Mouse (Mus musculus) forebrain, embryonic 13.5 days (tissue): ENCODE measurements around the gene Map3k6. TPM values are rescaled to one million over a fixed set of nuclear protein-coding genes. Genes with fewer than 3 reads are reported as not detected.

Experiments
- ATAC-seq: fragments of 200-750 bp; cut with Nextera tagmentation; 2 replicates; pipeline ENCODE4 v1.8.0; 2017
- H3K27ac ChIP-seq: fragments of 300-500 bp; sonication (generic); 2 replicates; pipeline ENCODE4 v1.5.1; 2015; ENCODE audit warnings: inconsistent platforms, mild to moderate bottlenecking, moderate library complexity
- H3K27me3 ChIP-seq: fragments of 300-500 bp; sonication (generic); 2 replicates; pipeline ENCODE4 v1.6.1; 2015; ENCODE audit warnings: mild to moderate bottlenecking, inconsistent platforms
- H3K36me3 ChIP-seq: fragments of 300-500 bp; sonication (generic); 2 replicates; pipeline ENCODE4 v1.6.1; 2015; ENCODE audit warnings: mild to moderate bottlenecking, inconsistent platforms; ENCODE audit not compliant: poor library complexity, severe bottlenecking
- H3K4me1 ChIP-seq: fragments of 300-500 bp; sonication (generic); 2 replicates; pipeline ENCODE4 v1.6.1; 2015; ENCODE audit warnings: inconsistent platforms
- H3K4me2 ChIP-seq: fragments of 300-500 bp; sonication (generic); 2 replicates; pipeline ENCODE4 v1.6.1; 2015; ENCODE audit warnings: inconsistent platforms, mild to moderate bottlenecking, moderate library complexity
- H3K4me3 ChIP-seq: fragments of 300-500 bp; sonication (generic); 2 replicates; pipeline ENCODE4 v1.5.1; 2015; ENCODE audit warnings: mild to moderate bottlenecking, inconsistent platforms
- H3K9ac ChIP-seq: fragments of 300-500 bp; sonication (generic); 2 replicates; pipeline ENCODE4 v1.6.1; 2015; ENCODE audit warnings: mild to moderate bottlenecking, inconsistent platforms
- H3K9me3 ChIP-seq: fragments of 300-500 bp; sonication (generic); replicated peaks from 2 replicates; pipeline ENCODE4 v1.6.1; 2016; ENCODE audit warnings: inconsistent platforms
- WGBS: fragments of 180-500 bp; shearing (Covaris S2); methylation state at CpG from one replicate; pipeline ENCODE4 v1.1.7; 2015; 5-methylcytosine and 5-hydroxymethylcytosine counted together
- polyA plus RNA-seq: library from polyadenylated mRNA; unstranded; fragments of >200 nt; fragmentation: Nextera tagmentation; extraction: Ambion mirVana; gene quantifications from 2 replicates; pipeline ENCODE4 v1.2.1, GENCODE M21; 2015

Map3k6 gene
- polyA plus RNA-seq, 1 experiment from 2014 or later: 1.0 TPM

- no peak for ATAC-seq
- Histone ChIP-seq H3K27ac (no peak overlapping the region), H3K9me3 (no peaks in the 10 kb centered on the region), H3K27me3 (peaks cover 36% of the 10 kb centered on the region), H3K9ac (no peak overlapping the region), H3K4me1 (peaks cover 5% of the 10 kb centered on the region; the same call in 1 of the 2 replicates), H3K4me3 (no peak overlapping the region), H3K36me3 (no peaks in the 10 kb centered on the region), H3K4me2 (no peak overlapping the region)
- WGBS: 79% methylated on average over 12 of the region's 12 CpGs
Measured at GRCm38 (mm10) chr4:133257798-133258408, 17.3 kb downstream of the Map3k6 start.

DNA sequence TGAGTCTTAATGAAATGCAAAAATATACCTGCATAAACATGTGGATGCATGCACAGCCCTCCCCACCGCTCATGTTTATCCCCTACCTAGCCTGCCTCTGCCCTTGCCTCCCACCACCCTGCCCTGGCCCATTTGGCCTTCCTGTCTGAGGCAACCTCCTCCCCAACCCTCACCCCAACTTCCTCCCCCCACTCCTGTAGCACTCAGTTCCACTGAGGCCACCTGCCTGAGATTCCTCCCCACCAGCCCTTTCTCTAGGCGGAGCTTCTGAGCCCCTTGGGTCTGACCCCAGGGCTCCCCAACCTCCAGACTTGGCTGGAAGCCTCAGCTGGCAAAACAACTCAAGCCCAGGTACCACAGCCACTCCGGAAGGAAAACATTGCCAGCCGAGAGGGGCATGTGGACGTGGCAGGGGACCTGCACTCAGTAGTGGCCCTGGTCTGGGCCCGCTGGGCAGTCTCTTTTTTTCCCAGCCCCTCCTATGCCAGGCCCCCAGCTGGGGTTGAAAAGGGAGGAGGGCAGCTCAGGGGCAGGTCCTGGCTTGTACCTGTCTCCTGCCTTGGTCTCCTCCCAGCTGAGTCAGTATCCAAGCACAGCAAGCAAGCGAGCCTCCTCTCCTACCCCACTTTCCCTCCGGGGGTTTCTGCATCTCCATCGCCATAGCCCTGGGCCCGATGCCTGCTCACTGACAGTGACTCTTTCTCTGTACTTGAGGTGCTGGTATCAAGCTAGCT is 21.2 kb downstream of the Map3k6 start:
- peaks cover 36% of the 10 kb centered on the region for H3K36me3 ChIP-seq
- H3K4me1 ChIP-seq: peaks cover 2% of the 10 kb centered on the region; the same call in 1 of the 2 replicates
- no peak for ATAC-seq
- peaks cover 7% of the 10 kb centered on the region for H3K27me3 ChIP-seq
- no peak overlapping the region for H3K27ac ChIP-seq
- whole genome bisulfite sequencing: 53% methylated on average over 10 of the region's 10 CpGs
- 0 out of 2 replicates have a peak, but pooled peaks cover 4% of the 10 kb centered on the region for H3K9me3 ChIP-seq
- no peak overlapping the region for H3K4me3 ChIP-seq
- H3K4me2 ChIP-seq: no peak overlapping the region
- H3K9ac ChIP-seq: no peak overlapping the region

DNA sequence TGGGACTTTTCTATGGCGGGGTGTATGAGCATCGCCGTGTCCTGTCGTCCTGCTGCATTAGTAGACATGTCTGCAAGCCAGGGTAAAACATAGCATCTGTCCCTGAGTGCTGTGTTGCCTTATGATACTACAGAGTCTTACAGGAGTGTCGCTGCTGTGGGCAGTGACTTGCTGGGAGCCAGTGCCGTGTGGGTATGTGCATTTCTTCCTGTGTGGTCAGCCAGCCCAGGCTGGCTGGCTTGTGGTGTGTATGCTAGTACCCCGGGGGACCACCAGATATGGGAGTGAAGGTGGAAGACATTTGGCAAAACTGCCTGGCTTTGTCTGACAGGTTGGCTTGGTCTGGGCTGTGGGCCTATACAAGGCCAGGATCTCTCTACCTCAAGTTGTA is 21.8 kb downstream of the Map3k6 start:
- WGBS: 71% methylated on average over 7 of the region's 7 CpGs
- Histone ChIP-seq H3K9me3 (0 out of 2 replicates have a peak, but pooled peaks cover 4% of the 10 kb centered on the region), H3K4me3 (no peak overlapping the region), H3K9ac (no peak overlapping the region), H3K4me1 (no peaks in the 10 kb centered on the region), H3K27ac (no peak overlapping the region), H3K4me2 (no peak overlapping the region), H3K27me3 (peaks cover 2% of the 10 kb centered on the region; the same call in 1 of the 2 replicates), H3K36me3 (peaks cover 42% of the 10 kb centered on the region)
- no peak for ATAC-seq

- Histone ChIP-seq H3K9ac (no peak within 1 kb of the TSS), H3K27ac (no peak within 1 kb of the TSS), H3K4me2 (no peak within 1 kb of the TSS), H3K4me1 (no peaks in the 10 kb centered on the region), H3K36me3 (peaks cover 47% of the 10 kb centered on the region), H3K9me3 (0 out of 2 replicates have a peak, but pooled peaks cover 4% of the 10 kb centered on the region), H3K4me3 (no peak within 1 kb of the TSS), H3K27me3 (no peaks in the 10 kb centered on the region)
- 49% methylated on average over 7 of the region's 7 CpGs for WGBS
- ATAC-seq: no peak
Measured at GRCm38 (mm10) chr4:133262882-133263281, 22.3 kb downstream of the Map3k6 start, which contains the start of gene Sytl1. Gene Sytl1 (minus strand): TSS chr4:133263113.

GRCm38 (mm10) chr4:133263756-133264155 is 23.1 kb downstream of the Map3k6 start:
- H3K4me1 ChIP-seq: no peaks in the 10 kb centered on the region
- H3K4me2 ChIP-seq: no peak overlapping the region
- no peaks in the 10 kb centered on the region for H3K27me3 ChIP-seq
- peaks cover 55% of the 10 kb centered on the region for H3K36me3 ChIP-seq
- no peak overlapping the region for H3K27ac ChIP-seq
- ATAC-seq: no peak
- H3K9me3 ChIP-seq: 0 out of 2 replicates have a peak, but pooled peaks cover 4% of the 10 kb centered on the region
- H3K9ac ChIP-seq: no peak overlapping the region
- WGBS: 91% methylated on average over 5 of the region's 5 CpGs
- H3K4me3 ChIP-seq: no peak overlapping the region

DNA sequence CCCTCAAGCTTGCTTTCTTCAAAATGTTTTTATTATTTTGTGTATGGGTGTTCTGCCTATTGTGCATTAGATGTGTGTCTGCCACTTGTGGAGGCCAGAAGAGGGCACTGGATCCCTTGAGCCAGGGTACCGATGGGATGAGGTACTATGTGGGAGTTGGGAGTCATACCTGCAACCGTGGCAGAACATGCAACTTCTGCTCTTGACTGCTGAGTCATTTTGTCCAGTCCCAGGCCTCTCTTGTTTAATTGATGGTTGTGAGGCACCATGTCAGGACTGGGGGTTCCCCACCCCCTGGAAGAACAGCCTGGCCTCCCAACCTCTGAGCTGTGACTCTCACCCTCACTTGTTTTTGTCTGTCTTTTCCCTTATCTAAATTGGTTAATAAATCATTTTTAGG is 23.9 kb downstream of the Map3k6 start:
- 95% methylated on average over 2 of the region's 2 CpGs for WGBS
- no peak overlapping the region for H3K4me2 ChIP-seq

DNA sequence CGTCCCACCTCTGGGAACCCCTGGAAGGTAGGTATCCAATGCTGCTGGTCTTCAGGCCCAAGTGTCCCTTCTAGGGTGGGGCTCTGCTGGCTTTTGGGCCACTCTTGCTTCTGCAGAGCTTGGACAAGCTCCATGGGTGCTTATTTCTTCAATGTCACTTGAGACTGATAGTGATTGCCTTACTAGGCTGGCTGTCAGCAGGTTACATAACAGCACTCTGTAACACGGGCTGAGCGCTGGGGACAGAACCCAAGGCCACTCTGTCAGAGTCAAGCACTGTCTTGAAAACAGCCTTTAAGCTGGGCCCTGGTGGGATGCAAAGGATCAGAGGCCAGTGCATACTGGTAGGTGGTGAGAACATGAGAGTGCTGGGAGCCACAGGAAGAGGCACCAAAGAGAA is 24.7 kb downstream of the Map3k6 start:
- 0 out of 2 replicates have a peak, but pooled peaks cover 4% of the 10 kb centered on the region for H3K9me3 ChIP-seq
- H3K4me3 ChIP-seq: no peak overlapping the region
- peaks cover 70% of the 10 kb centered on the region for H3K36me3 ChIP-seq
- H3K4me2 ChIP-seq: no peak overlapping the region
- WGBS: 93% methylated on average over 3 of the region's 3 CpGs
- no peak for ATAC-seq
- H3K27ac ChIP-seq: no peak overlapping the region
- H3K27me3 ChIP-seq: no peaks in the 10 kb centered on the region
- H3K9ac ChIP-seq: no peak overlapping the region
- H3K4me1 ChIP-seq: no peaks in the 10 kb centered on the region

More for the DNA sequence above, 23.9 kb downstream of the Map3k6 start:
- Histone ChIP-seq H3K4me1 (no peaks in the 10 kb centered on the region), H3K4me3 (no peak overlapping the region), H3K36me3 (peaks cover 64% of the 10 kb centered on the region), H3K27me3 (no peaks in the 10 kb centered on the region), H3K27ac (no peak overlapping the region), H3K9ac (no peak overlapping the region), H3K9me3 (0 out of 2 replicates have a peak, but pooled peaks cover 4% of the 10 kb centered on the region)
- no peak for ATAC-seq

GRCm38 (mm10) chr4:133265759-133266158 is 25.1 kb downstream of the Map3k6 start:
- no peaks in the 10 kb centered on the region for H3K27me3 ChIP-seq
- no peak overlapping the region for H3K4me3 ChIP-seq
- H3K36me3 ChIP-seq: peaks cover 74% of the 10 kb centered on the region
- H3K4me2 ChIP-seq: no peak overlapping the region
- no peaks in the 10 kb centered on the region for H3K4me1 ChIP-seq
- no peak for ATAC-seq
- H3K27ac ChIP-seq: no peak overlapping the region
- 0 out of 2 replicates have a peak, but pooled peaks cover 4% of the 10 kb centered on the region for H3K9me3 ChIP-seq
- H3K9ac ChIP-seq: no peak overlapping the region
- WGBS: 99% methylated on average over 4 of the region's 4 CpGs

- 93% methylated on average over 12 of the region's 12 CpGs for WGBS
- Histone ChIP-seq H3K9me3 (0 out of 2 replicates have a peak, but pooled peaks cover 4% of the 10 kb centered on the region), H3K4me2 (no peak overlapping the region), H3K27me3 (no peaks in the 10 kb centered on the region), H3K36me3 (peaks cover 77% of the 10 kb centered on the region), H3K4me1 (no peaks in the 10 kb centered on the region), H3K9ac (no peak overlapping the region), H3K4me3 (no peak overlapping the region), H3K27ac (no peak overlapping the region)
- ATAC-seq: no peak
Measured at GRCm38 (mm10) chr4:133266248-133266880, 25.7 kb downstream of the Map3k6 start.

DNA sequence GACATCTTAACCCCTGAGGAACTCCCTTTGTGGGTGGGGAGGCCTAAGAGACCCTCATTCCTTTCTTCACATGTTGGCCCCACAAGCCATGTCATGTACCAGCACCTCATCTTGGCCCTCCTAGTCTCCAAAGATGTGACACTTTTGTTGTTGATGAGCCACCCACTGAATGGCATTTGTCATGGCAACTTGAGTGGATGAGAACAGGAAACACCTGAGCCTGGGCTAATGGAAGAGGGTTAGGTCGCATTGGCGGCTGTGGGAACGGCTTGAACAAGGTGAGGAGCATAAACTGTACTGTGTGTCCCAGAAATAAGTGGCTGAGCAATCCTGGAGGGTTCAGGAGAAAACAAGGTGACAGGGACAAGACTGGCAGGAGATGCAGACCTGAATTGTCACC is 28.3 kb downstream of the Map3k6 start:
- Histone ChIP-seq H3K36me3 (peaks cover 70% of the 10 kb centered on the region), H3K4me2 (no peak overlapping the region), H3K27ac (no peak overlapping the region), H3K9ac (no peak overlapping the region), H3K27me3 (no peaks in the 10 kb centered on the region), H3K4me3 (no peak overlapping the region), H3K4me1 (no peaks in the 10 kb centered on the region), H3K9me3 (0 out of 2 replicates have a peak, but pooled peaks cover 4% of the 10 kb centered on the region)
- no peak for ATAC-seq
- 99% methylated on average over 3 of the region's 3 CpGs for WGBS

DNA sequence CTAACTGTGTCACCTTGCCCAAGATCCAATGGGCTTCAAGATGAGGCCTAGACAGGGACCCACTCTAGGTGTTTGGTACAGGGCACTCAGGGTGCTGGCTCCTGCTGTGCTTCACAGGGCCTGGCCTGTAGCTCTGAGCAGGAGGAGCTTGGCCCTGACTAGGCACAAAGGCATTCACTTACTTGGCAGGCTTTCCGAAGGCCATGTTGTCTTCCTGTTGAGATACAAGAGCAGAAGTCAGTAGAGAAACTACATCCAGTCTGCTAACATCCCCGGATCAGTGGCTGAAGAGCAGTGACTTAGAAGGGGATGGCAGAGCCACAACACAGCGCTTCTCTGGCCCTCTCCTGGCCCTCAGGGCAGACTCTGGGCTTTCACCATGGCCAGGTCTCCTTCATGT is 29.0 kb downstream of the Map3k6 start:
- Histone ChIP-seq H3K9ac (no peak overlapping the region), H3K36me3 (peaks cover 68% of the 10 kb centered on the region), H3K27me3 (no peaks in the 10 kb centered on the region), H3K4me2 (no peak overlapping the region), H3K9me3 (no peaks in the 10 kb centered on the region), H3K4me1 (0 out of 2 replicates have a peak, but pooled peaks cover under 1% of the 10 kb centered on the region), H3K27ac (no peak overlapping the region), H3K4me3 (no peak overlapping the region)
- no peak for ATAC-seq
- WGBS: 92% methylated on average over 3 of the region's 3 CpGs

DNA sequence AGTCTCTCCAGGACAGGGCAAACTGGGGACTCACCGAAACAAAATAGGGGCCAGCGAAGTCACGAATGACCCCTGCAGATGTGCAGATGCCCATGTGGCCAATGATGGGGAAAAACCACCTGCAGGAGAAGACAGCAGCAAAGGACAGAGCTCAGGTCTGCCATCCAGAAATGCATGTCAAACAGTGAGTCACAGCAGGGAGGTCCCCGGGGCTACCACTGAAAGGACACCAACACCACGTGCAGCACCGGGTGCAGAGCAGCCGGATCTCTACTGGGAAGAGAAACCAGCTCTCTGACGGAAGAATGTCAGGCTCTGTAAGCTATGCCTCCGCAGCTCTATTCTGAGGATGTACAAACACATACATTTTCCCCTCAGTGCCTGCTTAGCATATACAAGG is 30.3 kb downstream of the Map3k6 start:
- H3K27ac ChIP-seq: no peak overlapping the region
- no peaks in the 10 kb centered on the region for H3K9me3 ChIP-seq
- H3K4me1 ChIP-seq: peaks cover 14% of the 10 kb centered on the region
- H3K36me3 ChIP-seq: peaks cover 60% of the 10 kb centered on the region
- H3K9ac ChIP-seq: no peak overlapping the region
- no peaks in the 10 kb centered on the region for H3K27me3 ChIP-seq
- no peak overlapping the region for H3K4me3 ChIP-seq
- H3K4me2 ChIP-seq: no peak overlapping the region
- 89% methylated on average over 9 of the region's 9 CpGs for WGBS
- ATAC-seq: no peak
